Mouse (Mus musculus) hindbrain, embryonic 13.5 days (tissue): ENCODE results near the gene Naxd. TPM values are rescaled to one million over a fixed set of nuclear protein-coding genes. Genes with fewer than 3 reads are reported as not detected.
"Not testable (repeated sequence)": the region's sequence is repeated elsewhere in the genome, so short reads cannot be mapped to it uniquely, and the experiment has no call there.

Experiments
- ATAC-seq: fragments of 200-750 bp; cut with Nextera tagmentation; 2 replicates; pipeline ENCODE4 v1.8.0; 2017; ENCODE audit warnings: moderate TSS enrichment; ENCODE audit not compliant: low FRiP score
- H3K27ac ChIP-seq: fragments of 300-500 bp; sonication (generic); 2 replicates; pipeline ENCODE4 v1.5.1; 2015; ENCODE audit warnings: inconsistent platforms, mild to moderate bottlenecking, moderate library complexity
- H3K27me3 ChIP-seq: fragments of 300-500 bp; sonication (generic); 2 replicates; pipeline ENCODE4 v1.6.1; 2015; ENCODE audit warnings: mild to moderate bottlenecking, inconsistent platforms
- H3K36me3 ChIP-seq: fragments of 300-500 bp; sonication (generic); 2 replicates; pipeline ENCODE4 v1.6.1; 2015; ENCODE audit warnings: mild to moderate bottlenecking, inconsistent platforms
- H3K4me1 ChIP-seq: fragments of 300-500 bp; sonication (generic); replicated peaks from 2 replicates; pipeline ENCODE4 v1.6.1; 2015; ENCODE audit warnings: inconsistent platforms
- H3K4me2 ChIP-seq: fragments of 300-500 bp; sonication (generic); 2 replicates; pipeline ENCODE4 v1.6.1; 2015; ENCODE audit warnings: inconsistent platforms, mild to moderate bottlenecking, moderate library complexity
- H3K4me3 ChIP-seq: fragments of 300-500 bp; sonication (generic); 2 replicates; pipeline ENCODE4 v1.5.1; 2015; ENCODE audit warnings: mild to moderate bottlenecking, inconsistent platforms
- H3K9ac ChIP-seq: fragments of 300-500 bp; sonication (generic); 2 replicates; pipeline ENCODE4 v1.6.1; 2015; ENCODE audit warnings: mild to moderate bottlenecking, inconsistent platforms
- H3K9me3 ChIP-seq: fragments of 300-500 bp; sonication (generic); 2 replicates; pipeline ENCODE4 v1.6.1; 2016; ENCODE audit warnings: inconsistent platforms
- WGBS: fragments of 180-500 bp; shearing (Covaris S2); methylation state at CpG from one replicate; pipeline ENCODE4 v1.1.7; 2015; 5-methylcytosine and 5-hydroxymethylcytosine counted together
- polyA plus RNA-seq: library from polyadenylated mRNA; unstranded; fragments of >200 nt; fragmentation: Nextera tagmentation; extraction: Ambion mirVana; gene quantifications from 2 replicates; pipeline ENCODE4 v1.2.1, GENCODE M21; 2015

The Naxd gene
- polyA plus RNA-seq, 1 experiment from 2014 or later = 161 TPM

DNA sequence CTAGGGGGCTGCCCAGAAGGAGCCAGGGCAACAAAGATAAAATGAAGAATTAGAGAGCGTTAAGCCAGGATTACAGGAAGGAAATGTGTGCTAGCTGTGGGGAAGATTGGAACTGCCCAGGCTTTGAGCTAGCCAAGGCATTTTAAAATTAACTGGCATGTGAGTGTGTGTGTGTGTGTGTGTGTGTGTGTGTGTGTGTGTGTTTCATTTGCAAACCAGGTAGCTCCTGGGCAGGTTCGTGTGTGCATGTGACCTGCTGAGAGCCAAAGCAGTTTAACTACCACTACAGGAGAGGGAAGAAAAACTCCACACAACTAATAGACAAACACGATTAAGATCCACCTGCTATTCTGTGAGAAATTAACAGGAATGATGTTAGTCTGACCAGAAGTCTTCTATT lies 26.0 kb downstream of the Naxd start:
- Histone ChIP-seq H3K36me3 (peaks cover 52% of the 10 kb centered on the region), H3K9ac (no peak overlapping the region), H3K27ac (no peak overlapping the region), H3K4me1 (no peaks in the 10 kb centered on the region), H3K4me3 (no peak overlapping the region), H3K4me2 (no peak overlapping the region), H3K9me3 (no peaks in the 10 kb centered on the region), H3K27me3 (no peaks in the 10 kb centered on the region)
- no peak for ATAC-seq
- WGBS = 85% methylated on average over 3 of the region's 3 CpGs

- no peak for ATAC-seq
Measured at GRCm38 (mm10) chr8:11530155-11530770, 33.0 kb downstream of the Naxd start.

DNA sequence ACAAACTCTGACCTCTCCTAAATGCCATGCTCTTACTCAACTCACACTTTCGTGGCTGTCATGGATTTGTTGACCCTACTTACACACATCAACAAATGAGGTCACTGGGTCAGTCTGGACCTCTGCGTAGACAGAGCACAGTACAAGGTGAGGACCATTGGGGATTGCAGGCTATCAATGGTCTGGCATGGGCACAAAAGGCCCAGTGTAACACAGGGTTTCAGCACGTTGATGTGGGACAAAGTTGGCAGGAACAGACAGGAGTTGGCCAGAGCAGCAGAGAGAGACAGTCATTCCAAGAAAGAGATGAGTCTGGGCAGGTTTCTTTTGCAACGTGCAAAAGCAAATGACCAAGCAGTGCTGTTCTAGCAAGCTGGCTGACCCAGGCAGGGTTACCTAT lies 33.5 kb downstream of the Naxd start:
- Histone ChIP-seq H3K4me2 (no peak overlapping the region), H3K9me3 (no peaks in the 10 kb centered on the region), H3K4me3 (no peak overlapping the region), H3K36me3 (peaks cover 56% of the 10 kb centered on the region), H3K27me3 (no peaks in the 10 kb centered on the region), H3K27ac (no peak overlapping the region), H3K4me1 (no peaks in the 10 kb centered on the region), H3K9ac (no peak overlapping the region)
- ATAC-seq = no peak
- WGBS = 57% methylated on average over 4 of the region's 4 CpGs

More at GRCm38 (mm10) chr8:11530155-11530770, 33.0 kb downstream of the Naxd start:
- Histone ChIP-seq H3K4me1 (no peaks in the 10 kb centered on the region), H3K4me3 (no peak overlapping the region), H3K9ac (no peak overlapping the region), H3K4me2 (no peak overlapping the region), H3K9me3 (no peaks in the 10 kb centered on the region), H3K36me3 (peaks cover 56% of the 10 kb centered on the region), H3K27ac (no peak overlapping the region), H3K27me3 (no peaks in the 10 kb centered on the region)
- WGBS = 74% methylated on average over 18 of the region's 18 CpGs

DNA sequence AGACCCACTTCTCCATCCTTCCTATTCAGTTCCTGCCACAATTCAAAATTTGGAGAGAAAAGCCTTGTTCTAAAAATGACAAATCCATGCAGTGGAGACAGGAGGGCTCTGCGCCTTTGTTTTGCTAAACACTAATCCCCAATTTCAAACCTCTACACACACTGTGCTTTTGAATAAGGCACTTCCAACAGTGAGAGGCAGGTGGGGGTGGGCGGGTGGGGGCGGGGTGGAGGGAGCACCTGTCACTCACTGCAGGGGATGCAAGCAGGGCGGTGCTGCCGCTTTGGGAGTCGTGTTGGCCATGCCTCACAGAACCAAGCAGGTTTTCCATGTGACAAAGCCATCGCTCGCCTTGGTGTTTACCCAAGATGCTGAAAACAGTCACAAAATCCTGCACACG lies 37.2 kb downstream of the Naxd start:
- Histone ChIP-seq H3K9me3 (no peaks in the 10 kb centered on the region), H3K27me3 (no peaks in the 10 kb centered on the region), H3K4me3 (no peak overlapping the region), H3K27ac (no peak overlapping the region), H3K4me2 (no peak overlapping the region), H3K36me3 (peaks cover 66% of the 10 kb centered on the region), H3K9ac (no peak overlapping the region), H3K4me1 (no peaks in the 10 kb centered on the region)
- 32% methylated on average over 9 of the region's 9 CpGs for WGBS
- no peak for ATAC-seq

- H3K27me3 ChIP-seq = no peaks in the 10 kb centered on the region
- H3K36me3 ChIP-seq = peaks cover 74% of the 10 kb centered on the region
- H3K27ac ChIP-seq = no peak overlapping the region
- WGBS = 97% methylated on average over 4 of the region's 4 CpGs
- H3K4me1 ChIP-seq = no peaks in the 10 kb centered on the region
- no peak overlapping the region for H3K9ac ChIP-seq
- no peak overlapping the region for H3K4me3 ChIP-seq
- H3K4me2 ChIP-seq = no peak overlapping the region
- no peak for ATAC-seq
- H3K9me3 ChIP-seq = no peaks in the 10 kb centered on the region
Measured at GRCm38 (mm10) chr8:11539049-11539448, 41.7 kb downstream of the Naxd start.

- no peak for ATAC-seq
- 95% methylated on average over 8 of the region's 8 CpGs for WGBS
- H3K36me3 ChIP-seq = peaks cover 65% of the 10 kb centered on the region
Measured at GRCm38 (mm10) chr8:11540182-11540581, 42.9 kb downstream of the Naxd start.

GRCm38 (mm10) chr8:11542031-11542430 lies 44.7 kb downstream of the Naxd start:
- WGBS = 95% methylated on average over 12 of the region's 12 CpGs
- Histone ChIP-seq H3K4me1 (no peaks in the 10 kb centered on the region), H3K27ac (no peak overlapping the region), H3K27me3 (no peaks in the 10 kb centered on the region), H3K4me3 (no peak overlapping the region), H3K36me3 (peaks cover 60% of the 10 kb centered on the region), H3K9me3 (no peaks in the 10 kb centered on the region), H3K4me2 (no peak overlapping the region), H3K9ac (no peak overlapping the region)
- ATAC-seq = no peak

More at GRCm38 (mm10) chr8:11540182-11540581, 42.9 kb downstream of the Naxd start:
- no peaks in the 10 kb centered on the region for H3K27me3 ChIP-seq
- H3K4me1 ChIP-seq = no peaks in the 10 kb centered on the region
- no peak overlapping the region for H3K27ac ChIP-seq
- no peak overlapping the region for H3K4me2 ChIP-seq
- H3K4me3 ChIP-seq = no peak overlapping the region
- no peaks in the 10 kb centered on the region for H3K9me3 ChIP-seq
- no peak overlapping the region for H3K9ac ChIP-seq

- no peaks in the 10 kb centered on the region for H3K4me1 ChIP-seq
- no peak for ATAC-seq
- H3K9me3 ChIP-seq = no peaks in the 10 kb centered on the region
- H3K4me3 ChIP-seq = no peak overlapping the region
- no peak overlapping the region for H3K27ac ChIP-seq
- WGBS = 87% methylated on average over 4 of the region's 4 CpGs
- H3K27me3 ChIP-seq = no peaks in the 10 kb centered on the region
- H3K4me2 ChIP-seq = no peak overlapping the region
- no peak overlapping the region for H3K9ac ChIP-seq
- peaks cover 63% of the 10 kb centered on the region for H3K36me3 ChIP-seq
Measured at GRCm38 (mm10) chr8:11542866-11543265, 45.6 kb downstream of the Naxd start.

- no peak overlapping the region for H3K4me2 ChIP-seq
- no peak overlapping the region for H3K9ac ChIP-seq
- H3K4me1 ChIP-seq = peaks cover under 1% of the 10 kb centered on the region; the same call in 1 of the 2 replicates
- 52% methylated on average over 3 of the region's 3 CpGs for WGBS
- H3K27ac ChIP-seq = no peak overlapping the region
- no peaks in the 10 kb centered on the region for H3K27me3 ChIP-seq
- peaks cover 53% of the 10 kb centered on the region for H3K36me3 ChIP-seq
- no peak for ATAC-seq
- no peak overlapping the region for H3K4me3 ChIP-seq
- H3K9me3 ChIP-seq = no peaks in the 10 kb centered on the region
Measured at GRCm38 (mm10) chr8:11544386-11544785, 47.1 kb downstream of the Naxd start.

- no peak overlapping the region for H3K4me3 ChIP-seq
- 67% methylated on average over 6 of the region's 6 CpGs for WGBS
- H3K27me3 ChIP-seq = no peaks in the 10 kb centered on the region
- H3K9ac ChIP-seq = no peak overlapping the region
- H3K4me1 ChIP-seq = peaks cover 13% of the 10 kb centered on the region
- no peak overlapping the region for H3K4me2 ChIP-seq
- peaks cover 26% of the 10 kb centered on the region for H3K36me3 ChIP-seq
- H3K9me3 ChIP-seq = no peaks in the 10 kb centered on the region
- H3K27ac ChIP-seq = no peak overlapping the region
- no peak for ATAC-seq
Measured at GRCm38 (mm10) chr8:11547063-11547462, 49.8 kb downstream of the Naxd start.

DNA sequence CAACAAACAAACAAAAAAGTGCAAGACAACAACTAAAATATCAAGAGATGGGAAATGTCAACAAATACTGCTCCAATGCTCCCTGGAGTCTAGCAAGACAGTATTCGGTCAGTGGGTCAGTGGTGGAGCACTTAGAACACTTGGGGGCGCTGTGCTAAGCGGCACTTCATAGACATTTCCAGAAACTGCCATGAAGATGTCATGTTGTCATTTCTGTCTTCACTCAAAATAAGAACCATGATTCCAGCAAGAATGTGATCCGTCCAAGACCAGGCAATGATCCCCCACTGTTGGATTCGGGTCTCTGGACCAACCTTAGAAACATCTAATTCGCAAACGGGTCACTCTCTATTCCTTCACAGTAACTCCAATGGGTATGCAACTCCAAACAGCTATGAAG lies 52.4 kb downstream of the Naxd start:
- no peaks in the 10 kb centered on the region for H3K27me3 ChIP-seq
- H3K4me3 ChIP-seq = peak overlapping the region; percentile 77
- peaks cover 13% of the 10 kb centered on the region for H3K36me3 ChIP-seq
- no peaks in the 10 kb centered on the region for H3K9me3 ChIP-seq
- peak overlapping the region; percentile 92 for H3K27ac ChIP-seq
- peak overlapping the region; percentile 93 for H3K9ac ChIP-seq
- no peak for ATAC-seq
- H3K4me1 ChIP-seq = peaks cover 23% of the 10 kb centered on the region
- peak overlapping the region; percentile 75 for H3K4me2 ChIP-seq
- WGBS = 23% methylated on average over 7 of the region's 7 CpGs

DNA sequence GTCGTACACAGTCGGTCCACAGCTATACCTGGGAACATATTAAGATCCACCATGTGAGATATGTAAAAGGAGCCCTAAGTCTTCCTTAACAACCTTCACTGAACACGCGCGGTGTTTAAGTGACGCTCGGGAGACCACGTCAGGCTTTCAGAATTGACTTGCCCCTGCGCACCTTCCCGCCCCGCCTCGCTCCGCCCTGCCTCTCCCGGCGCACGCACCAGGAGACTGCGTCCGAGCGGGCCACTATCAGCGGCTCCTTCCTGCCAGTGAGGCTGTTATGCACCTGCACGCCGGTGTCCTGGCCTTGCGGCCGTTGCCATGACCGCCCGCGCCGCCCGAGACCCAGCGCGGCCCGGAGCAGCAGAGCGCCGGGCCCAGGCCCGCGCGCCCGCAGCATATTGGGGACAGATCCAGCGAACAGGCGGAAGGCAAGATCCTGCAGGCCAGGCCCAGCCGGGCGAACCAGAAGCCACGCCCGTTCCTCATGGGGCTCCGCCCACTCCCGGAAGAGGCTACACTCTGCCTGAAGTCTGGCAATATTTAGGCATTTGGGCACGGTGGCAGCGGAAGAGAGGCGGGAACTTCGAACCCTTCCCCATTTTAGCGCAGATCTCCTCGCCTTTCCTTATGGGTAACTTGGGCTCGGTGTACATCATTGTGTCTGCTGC lies 53.1 kb downstream of the Naxd start, which contains the start of gene Cars2:
Gene Cars2, minus strand, starts transcription at position 503 of the 668 bp plus-strand sequence.
- no peaks in the 10 kb centered on the region for H3K27me3 ChIP-seq
- no peaks in the 10 kb centered on the region for H3K9me3 ChIP-seq
- H3K27ac ChIP-seq = peak within 1 kb of the TSS; percentile 92
- under 1% methylated on average over 53 of the region's 53 CpGs for WGBS
- peaks cover 13% of the 10 kb centered on the region for H3K36me3 ChIP-seq
- peak within 1 kb of the TSS; percentile 75 for H3K4me2 ChIP-seq
- H3K9ac ChIP-seq = peak within 1 kb of the TSS; percentile 93
- H3K4me1 ChIP-seq = peaks cover 24% of the 10 kb centered on the region
- ATAC-seq = peak; percentile 57
- peak within 1 kb of the TSS; percentile 77 for H3K4me3 ChIP-seq

GRCm38 (mm10) chr8:11551497-11551896 lies 54.2 kb downstream of the Naxd start:
- H3K36me3 ChIP-seq, H3K27me3 ChIP-seq, ATAC-seq, H3K9ac ChIP-seq, H3K9me3 ChIP-seq, H3K4me3 ChIP-seq, H3K27ac ChIP-seq: not testable (repeated sequence)
- 85% methylated on average over 4 of the region's 4 CpGs for WGBS
- H3K4me2 ChIP-seq = peak overlapping the region; percentile 75; the same call in 1 of the 2 replicates
- H3K4me1 ChIP-seq = peaks cover 24% of the 10 kb centered on the region
